Mouse (Mus musculus): ENCODE results near the gene Fam166a.

DNA sequence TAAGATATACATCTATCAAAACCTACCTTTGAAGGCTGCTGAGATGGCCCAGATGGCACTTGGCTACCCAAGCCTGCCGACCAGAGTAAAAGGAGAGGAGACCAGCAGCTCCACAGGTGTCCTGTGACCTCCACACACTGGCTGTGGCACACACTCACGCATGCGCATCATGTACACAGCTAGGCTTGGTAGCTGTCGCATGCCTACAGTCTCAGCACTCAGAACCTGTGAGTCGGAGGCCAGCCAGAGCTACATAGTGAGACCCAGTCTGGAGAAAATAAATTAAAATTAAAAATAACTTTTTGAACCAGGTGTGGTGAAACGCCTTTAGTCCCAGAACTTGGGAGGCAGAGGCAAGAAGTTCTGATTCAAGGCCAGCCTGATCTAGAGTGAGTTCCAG, 30.7 kb upstream of the Fam166a start:
- no peak for TF ChIP-seq CTCF (conservative IDR thresholded peaks at IDR 0.05; ENCODE audit: insufficient read depth, insufficient read length, low read depth, low read length)
- no peak for TF ChIP-seq POLR2A (IDR thresholded peaks at IDR 0.05; ENCODE audit: low read depth, low read length)

All from kidney, adult 2 months (tissue).